ENCODE assay signal across 11 mouse cellular contexts in the genomic region with DNA sequence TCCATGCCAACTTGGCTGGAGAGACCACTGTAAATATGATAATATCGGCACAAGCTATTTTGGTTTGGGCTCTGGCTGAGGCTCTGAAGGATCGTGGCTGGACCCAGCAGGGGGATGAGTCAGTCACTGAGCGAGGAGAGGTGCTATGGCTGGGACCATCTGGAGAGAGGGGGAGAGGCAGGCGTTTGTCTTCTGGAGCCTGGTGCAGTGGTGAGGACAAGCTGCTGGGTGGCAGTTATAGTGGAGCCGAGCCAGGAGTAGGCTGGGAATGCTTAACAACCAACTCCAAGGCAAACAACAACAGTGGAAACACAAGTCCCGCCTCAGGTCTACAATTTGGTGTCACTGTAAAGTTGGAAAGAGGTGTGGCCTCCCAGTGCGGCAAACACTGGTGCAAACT. TPM values are rescaled to one million over a fixed set of nuclear protein-coding genes. Genes with fewer than 3 reads are reported as not detected.
DNase-seq lines count a peak whose midpoint lies in the region; ATAC-seq and TF ChIP-seq lines count a peak whose summit lies in the region.
"Had no signal": no experiment of that assay in that cellular context is flagged by ENCODE, and none has a peak within 500 bp of the region (broad histone marks: within the 10 kb centered on the region; RNA-seq: fewer than 3 reads in every experiment).

No protein-coding gene starts in this region.

- 70% methylated on average over 7 of the region's 7 CpGs for WGBS in hindbrain, postnatal 0 days
- 82% methylated on average over 7 of the region's 7 CpGs for WGBS in hindbrain, embryonic 14.5 days
- 86% methylated on average over 7 of the region's 7 CpGs for WGBS in hindbrain, embryonic 16.5 days

- H3K4me2 ChIP-seq in hindbrain, postnatal 0 days (ENCODE audit: low read depth, low read length) = no peak overlapping the region
- H3K4me2 ChIP-seq in hindbrain, embryonic 14.5 days (replicated peaks) = no peak overlapping the region
- no peak overlapping the region for H3K4me2 ChIP-seq in hindbrain, embryonic 16.5 days (ENCODE audit: low read length)
- H3K4me2 ChIP-seq: hindbrain, embryonic 15.5 days; limb, embryonic 12.5 days had no signal

- H3K27me3 ChIP-seq in hindbrain, postnatal 0 days (ENCODE audit: insufficient read depth, low read length) = no peaks in the 10 kb centered on the region
- no peaks in the 10 kb centered on the region for H3K27me3 ChIP-seq in hindbrain, embryonic 14.5 days (ENCODE audit: control insufficient read depth, insufficient read depth, low read length)
- no peaks in the 10 kb centered on the region for H3K27me3 ChIP-seq in hindbrain, embryonic 16.5 days (replicated peaks; ENCODE audit: control insufficient read depth, insufficient read depth, low read length)
- H3K27me3 ChIP-seq: hindbrain, embryonic 15.5 days; limb, embryonic 12.5 days; megakaryocyte, embryonic 14.5 days had no signal

- H3K36me3 ChIP-seq in hindbrain, postnatal 0 days (ENCODE audit: insufficient read depth, low read length) = no peaks in the 10 kb centered on the region
- H3K36me3 ChIP-seq in hindbrain, embryonic 14.5 days (replicated peaks; ENCODE audit: control insufficient read depth, insufficient read depth) = no peaks in the 10 kb centered on the region
- H3K36me3 ChIP-seq in hindbrain, embryonic 16.5 days (ENCODE audit: control insufficient read depth, insufficient read depth, low read length) = peaks cover 5% of the 10 kb centered on the region
- H3K36me3 ChIP-seq: hindbrain, embryonic 15.5 days; limb, embryonic 12.5 days had no signal

- H3K27ac ChIP-seq in hindbrain, postnatal 0 days = no peak overlapping the region
- no peak overlapping the region for H3K27ac ChIP-seq in hindbrain, embryonic 14.5 days
- no peak overlapping the region for H3K27ac ChIP-seq in hindbrain, embryonic 16.5 days (ENCODE audit: low read depth, low read length)
- H3K27ac ChIP-seq: hindbrain, embryonic 15.5 days; limb, embryonic 12.5 days had no signal

- H3K9me3 ChIP-seq in hindbrain, postnatal 0 days (ENCODE audit: low read length) = no peaks in the 10 kb centered on the region
- no peaks in the 10 kb centered on the region for H3K9me3 ChIP-seq in hindbrain, embryonic 14.5 days (ENCODE audit: control insufficient read depth, low read length)
- no peaks in the 10 kb centered on the region for H3K9me3 ChIP-seq in hindbrain, embryonic 16.5 days (ENCODE audit: control insufficient read depth, low read length)
- H3K9me3 ChIP-seq: hindbrain, embryonic 15.5 days; limb, embryonic 12.5 days had no signal

- no peak for DNase-seq in hindbrain, postnatal 0 days (ENCODE audit: low spot score)
- DNase-seq in hindbrain, embryonic 14.5 days (ENCODE audit: low spot score) = no peak
- DNase-seq in cerebellum, postnatal 10 days = peak; percentile 26 to 37
- peak; percentile 24 to 25 for DNase-seq in layer of hippocampus, postnatal 25 days (ENCODE audit: extremely low spot score in 1 of 2, low spot score in 1 of 2)
- peak; percentile 79 for DNase-seq in right cerebral cortex, postnatal 25 days
- no peak for DNase-seq in liver
- DNase-seq in gastrocnemius, postnatal 4 days (ENCODE audit: low spot score in 2 of 2) = no peak

- no peak overlapping the region for H3K9ac ChIP-seq in hindbrain, postnatal 0 days (replicated peaks; ENCODE audit: low read length)
- H3K9ac ChIP-seq in hindbrain, embryonic 14.5 days = no peak overlapping the region
- no peak overlapping the region for H3K9ac ChIP-seq in hindbrain, embryonic 16.5 days (ENCODE audit: low read depth, low read length)
- H3K9ac ChIP-seq: hindbrain, embryonic 15.5 days; limb, embryonic 12.5 days had no signal

- 0 out of 2 replicates have a peak, but pooled peaks have one; percentile 33 for ATAC-seq in hindbrain, postnatal 0 days
- ATAC-seq in hindbrain, embryonic 14.5 days (ENCODE audit: low FRiP score) = no peak
- ATAC-seq in hindbrain, embryonic 16.5 days = no peak

- no peak overlapping the region for H3K4me3 ChIP-seq in hindbrain, postnatal 0 days (ENCODE audit: low read length)
- H3K4me3 ChIP-seq in hindbrain, embryonic 14.5 days (replicated peaks; ENCODE audit: low read length) = no peak overlapping the region
- H3K4me3 ChIP-seq in hindbrain, embryonic 16.5 days (ENCODE audit: low read length) = no peak overlapping the region
- H3K4me3 ChIP-seq: hindbrain, embryonic 15.5 days; limb, embryonic 12.5 days; megakaryocyte, embryonic 14.5 days had no signal

- TF ChIP-seq CTCF in hindbrain, postnatal 0 days (IDR thresholded peaks at IDR 0.05; ENCODE audit: low read depth) = no peak

- H3K4me1 ChIP-seq in hindbrain, postnatal 0 days (ENCODE audit: insufficient read depth, low read length) = no peaks in the 10 kb centered on the region
- no peaks in the 10 kb centered on the region for H3K4me1 ChIP-seq in hindbrain, embryonic 14.5 days (replicated peaks; ENCODE audit: control insufficient read depth, insufficient read depth, low read length)
- no peaks in the 10 kb centered on the region for H3K4me1 ChIP-seq in hindbrain, embryonic 16.5 days (ENCODE audit: control insufficient read depth, insufficient read depth, low read depth, low read length)
- H3K4me1 ChIP-seq: megakaryocyte, embryonic 14.5 days had no signal

RNA-seq across cellular contexts. Expression of a gene that starts 55.8 kb away (rescaled TPM):
- total RNA-seq in hindbrain, postnatal 0 days (2014; rRNA removed) = 20.9 and 23.6 TPM in 2 replicates
- 8.8 and 9.2 TPM in 2 replicates for polyA plus RNA-seq in hindbrain, postnatal 0 days (2015; fragmentation: Nextera tagmentation; extraction: Ambion mirVana)
- polyA plus RNA-seq in hindbrain, embryonic 14.5 days (2014; fragmentation: Nextera tagmentation; extraction: Ambion mirVana) = 8.0 and 9.9 TPM in 2 replicates
- 10 to 100 TPM; 77.9 to 90.2 TPM for total RNA-seq in layer of hippocampus, postnatal 25 days (2021)
- under 1 TPM; 0.05 to 0.10 TPM for total RNA-seq in gastrocnemius, postnatal 4 days (2021)
- polyA plus RNA-seq in hindbrain, embryonic 16.5 days (2015; fragmentation: Nextera tagmentation; extraction: Ambion mirVana) = 6.8 and 8.2 TPM in 2 replicates

Comparison
In these comparisons a context has a peak if more than half of its experiments do, and no peak if none do; other contexts are left out.
1. DNase-seq: peak in cerebellum, postnatal 10 days (2 of 2), layer of hippocampus, postnatal 25 days (2 of 2) and right cerebral cortex, postnatal 25 days (single experiment); none in hindbrain, postnatal 0 days (single experiment), hindbrain, embryonic 14.5 days (single experiment), liver (single experiment) and gastrocnemius, postnatal 4 days (0 of 2).
2. RNA of a gene that starts 55.8 kb away (total RNA-seq): 77.9 to 90.2 TPM in layer of hippocampus, postnatal 25 days and 20.9 to 23.6 TPM in hindbrain, postnatal 0 days; 0.05 to 0.10 TPM in gastrocnemius, postnatal 4 days; every median in the first group is over 10 times any median in the second.